Mouse (Mus musculus): Measurements from ENCODE around the gene Thoc7. TPM values are rescaled to one million over a fixed set of nuclear protein-coding genes. Genes with fewer than 3 reads are reported as not detected.
A peak's percentile ranks its signal among the peaks of the same experiment; 100 is the strongest.

Gene Thoc7
- polyA plus RNA-seq (2014; fragmentation: Nextera tagmentation; extraction: Ambion mirVana): 160 and 161 TPM in 2 replicates

- Histone ChIP-seq H3K9me3 (replicated peaks; ENCODE audit: control insufficient read depth, low read length) (no peaks in the 10 kb centered on the region), H3K36me3 (ENCODE audit: control insufficient read depth, insufficient read depth, low read length) (no peaks in the 10 kb centered on the region), H3K9ac (ENCODE audit: low read depth, low read length) (peak within 1 kb of the TSS; percentile 97), H3K4me2 (peak within 1 kb of the TSS; percentile 71), H3K4me3 (ENCODE audit: low read depth, low read length) (peak within 1 kb of the TSS; percentile 71), H3K27ac (ENCODE audit: low read depth, low read length) (peak within 1 kb of the TSS; percentile 68), H3K27me3 (ENCODE audit: control insufficient read depth, insufficient read depth, low read length) (no peaks in the 10 kb centered on the region), H3K4me1 (ENCODE audit: control insufficient read depth, insufficient read depth, low read length) (peaks cover 6% of the 10 kb centered on the region; the same call in 1 of the 2 replicates)
- 8% methylated on average over 31 of the region's 56 CpGs for WGBS (ENCODE audit: insufficient replicate concordance)
- peak; percentile 62 for ATAC-seq (replicated peaks; ENCODE audit: insufficient number of reproducible peaks, low FRiP score, low TSS enrichment)
Measured at GRCm38 (mm10) chr14:13961401-13962112, at the start of gene Thoc7, which contains the start of gene Atxn7. TSS of gene Thoc7 (minus strand) at chr14:13961852. TSS of gene Atxn7 (plus strand) at chr14:13961440.

DNA sequence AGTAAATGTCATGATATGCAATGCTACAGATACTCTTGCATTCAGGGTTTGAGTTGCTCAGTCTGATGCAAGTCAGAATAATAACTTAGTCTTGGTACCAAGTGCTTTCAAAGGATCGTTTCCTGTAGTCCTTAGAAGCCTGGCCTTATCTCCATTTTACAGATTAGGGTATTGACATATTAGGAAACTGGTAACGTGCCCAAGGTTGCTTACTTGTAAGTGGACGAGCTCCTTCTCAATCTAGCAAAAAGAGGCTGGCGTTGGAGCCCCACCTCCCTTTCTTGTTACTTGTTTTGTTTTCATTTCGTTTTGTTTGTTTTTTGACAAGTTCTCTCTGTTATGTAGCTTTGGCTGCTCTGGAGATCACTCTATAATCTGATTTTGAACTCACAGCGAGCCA, 48.1 kb upstream of the Thoc7 start:
- H3K27ac ChIP-seq (ENCODE audit: low read depth, low read length): no peak overlapping the region
- no peaks in the 10 kb centered on the region for H3K9me3 ChIP-seq (replicated peaks; ENCODE audit: control insufficient read depth, low read length)
- H3K9ac ChIP-seq (ENCODE audit: low read depth, low read length): no peak overlapping the region
- H3K27me3 ChIP-seq (ENCODE audit: control insufficient read depth, insufficient read depth, low read length): no peaks in the 10 kb centered on the region
- no peak for ATAC-seq (replicated peaks; ENCODE audit: insufficient number of reproducible peaks, low FRiP score, low TSS enrichment)
- WGBS (ENCODE audit: insufficient replicate concordance): 35% methylated on average over 6 of the region's 6 CpGs
- no peak overlapping the region for H3K4me3 ChIP-seq (ENCODE audit: low read depth, low read length)
- H3K36me3 ChIP-seq (ENCODE audit: control insufficient read depth, insufficient read depth, low read length): no peaks in the 10 kb centered on the region
- no peak overlapping the region for H3K4me2 ChIP-seq
- H3K4me1 ChIP-seq (ENCODE audit: control insufficient read depth, insufficient read depth, low read length): no peaks in the 10 kb centered on the region

GRCm38 (mm10) chr14:14002771-14003170, 41.1 kb upstream of the Thoc7 start:
- ATAC-seq (replicated peaks; ENCODE audit: insufficient number of reproducible peaks, low FRiP score, low TSS enrichment): no peak
- Histone ChIP-seq H3K4me2 (no peak overlapping the region), H3K4me1 (ENCODE audit: control insufficient read depth, insufficient read depth, low read length) (no peaks in the 10 kb centered on the region), H3K4me3 (ENCODE audit: low read depth, low read length) (no peak overlapping the region), H3K9me3 (replicated peaks; ENCODE audit: control insufficient read depth, low read length) (no peaks in the 10 kb centered on the region), H3K27ac (ENCODE audit: low read depth, low read length) (no peak overlapping the region), H3K9ac (ENCODE audit: low read depth, low read length) (no peak overlapping the region), H3K27me3 (ENCODE audit: control insufficient read depth, insufficient read depth, low read length) (no peaks in the 10 kb centered on the region), H3K36me3 (ENCODE audit: control insufficient read depth, insufficient read depth, low read length) (no peaks in the 10 kb centered on the region)
- 81% methylated on average over 7 of the region's 7 CpGs for WGBS (ENCODE audit: insufficient replicate concordance)

DNA sequence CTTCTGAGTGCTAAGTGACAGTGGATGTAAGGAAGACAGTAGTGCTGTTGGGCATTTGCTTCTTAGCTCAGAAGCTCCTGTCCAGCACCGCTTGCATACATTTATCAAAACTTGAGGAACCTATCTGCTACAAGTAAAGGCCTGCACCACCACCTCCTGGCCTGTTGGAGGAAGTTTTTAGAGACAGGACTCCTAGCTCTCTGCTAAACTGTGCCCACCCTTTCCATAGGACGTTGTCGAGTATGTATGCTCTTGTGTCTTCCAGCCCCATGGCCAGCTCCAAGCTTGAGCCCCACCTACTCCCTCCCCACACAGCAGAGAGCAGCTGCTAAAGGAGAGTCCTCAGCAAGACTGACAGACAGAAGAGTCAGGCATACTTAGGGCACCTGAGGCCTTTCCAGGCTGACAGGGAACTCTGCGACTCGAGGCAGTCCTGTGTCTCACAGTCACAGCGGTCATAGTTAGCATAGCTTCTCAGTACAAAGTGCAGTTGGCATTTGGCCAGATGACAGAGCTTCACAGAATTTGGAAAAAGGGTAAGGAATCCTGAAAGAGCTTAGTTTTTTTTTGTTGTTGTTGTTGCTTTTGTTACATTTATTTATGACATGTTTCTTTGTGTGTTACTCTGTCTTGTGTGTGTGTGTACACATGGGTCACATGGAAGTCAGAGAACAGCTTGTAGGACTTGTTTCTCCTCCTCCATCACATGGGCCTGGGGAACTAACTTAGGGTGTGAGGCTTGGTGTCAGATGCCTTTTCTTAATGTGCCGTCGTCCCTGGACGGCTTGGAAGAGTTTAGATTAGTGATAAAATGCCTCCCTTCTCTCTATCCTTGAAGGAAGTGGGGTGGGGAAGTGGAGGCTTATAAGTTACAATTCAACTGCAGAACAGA, 33.8 kb upstream of the Thoc7 start:
- Histone ChIP-seq H3K4me3 (ENCODE audit: low read depth, low read length) (no peak overlapping the region), H3K27ac (ENCODE audit: low read depth, low read length) (no peak overlapping the region), H3K36me3 (ENCODE audit: control insufficient read depth, insufficient read depth, low read length) (no peaks in the 10 kb centered on the region), H3K4me2 (no peak overlapping the region), H3K9ac (ENCODE audit: low read depth, low read length) (no peak overlapping the region), H3K4me1 (ENCODE audit: control insufficient read depth, insufficient read depth, low read length) (peaks cover 10% of the 10 kb centered on the region; the same call in 1 of the 2 replicates), H3K27me3 (ENCODE audit: control insufficient read depth, insufficient read depth, low read length) (no peaks in the 10 kb centered on the region), H3K9me3 (replicated peaks; ENCODE audit: control insufficient read depth, low read length) (no peaks in the 10 kb centered on the region)
- no peak for ATAC-seq (replicated peaks; ENCODE audit: insufficient number of reproducible peaks, low FRiP score, low TSS enrichment)
- 41% methylated on average over 9 of the region's 9 CpGs for WGBS (ENCODE audit: insufficient replicate concordance)

- Histone ChIP-seq H3K36me3 (ENCODE audit: control insufficient read depth, insufficient read depth, low read length) (no peaks in the 10 kb centered on the region), H3K4me2 (no peak overlapping the region), H3K9me3 (replicated peaks; ENCODE audit: control insufficient read depth, low read length) (no peaks in the 10 kb centered on the region), H3K4me3 (ENCODE audit: low read depth, low read length) (no peak overlapping the region), H3K4me1 (ENCODE audit: control insufficient read depth, insufficient read depth, low read length) (peaks cover 5% of the 10 kb centered on the region; the same call in 1 of the 2 replicates), H3K27me3 (ENCODE audit: control insufficient read depth, insufficient read depth, low read length) (0 out of 2 replicates have a peak, but pooled peaks cover 2% of the 10 kb centered on the region), H3K9ac (ENCODE audit: low read depth, low read length) (no peak overlapping the region), H3K27ac (ENCODE audit: low read depth, low read length) (no peak overlapping the region)
- 81% methylated on average over 3 of the region's 3 CpGs for WGBS (ENCODE audit: insufficient replicate concordance)
- ATAC-seq (replicated peaks; ENCODE audit: insufficient number of reproducible peaks, low FRiP score, low TSS enrichment): no peak
Measured at GRCm38 (mm10) chr14:13990741-13991140, 29.1 kb upstream of the Thoc7 start.

- Histone ChIP-seq H3K4me3 (ENCODE audit: low read depth, low read length) (no peak overlapping the region), H3K27ac (ENCODE audit: low read depth, low read length) (no peak overlapping the region), H3K4me2 (no peak overlapping the region), H3K27me3 (ENCODE audit: control insufficient read depth, insufficient read depth, low read length) (0 out of 2 replicates have a peak, but pooled peaks cover 2% of the 10 kb centered on the region), H3K9ac (ENCODE audit: low read depth, low read length) (no peak overlapping the region), H3K36me3 (ENCODE audit: control insufficient read depth, insufficient read depth, low read length) (no peaks in the 10 kb centered on the region), H3K4me1 (ENCODE audit: control insufficient read depth, insufficient read depth, low read length) (no peaks in the 10 kb centered on the region), H3K9me3 (replicated peaks; ENCODE audit: control insufficient read depth, low read length) (no peaks in the 10 kb centered on the region)
- no peak for ATAC-seq (replicated peaks; ENCODE audit: insufficient number of reproducible peaks, low FRiP score, low TSS enrichment)
- 38% methylated on average over 2 of the region's 2 CpGs for WGBS (ENCODE audit: insufficient replicate concordance)
Measured at GRCm38 (mm10) chr14:13988397-13988796, 26.7 kb upstream of the Thoc7 start.

- no peak for ATAC-seq (replicated peaks; ENCODE audit: insufficient number of reproducible peaks, low FRiP score, low TSS enrichment)
- H3K9me3 ChIP-seq (replicated peaks; ENCODE audit: control insufficient read depth, low read length): no peaks in the 10 kb centered on the region
- peaks cover 11% of the 10 kb centered on the region for H3K27me3 ChIP-seq (ENCODE audit: control insufficient read depth, insufficient read depth, low read length)
- H3K36me3 ChIP-seq (ENCODE audit: control insufficient read depth, insufficient read depth, low read length): no peaks in the 10 kb centered on the region
- no peak overlapping the region for H3K27ac ChIP-seq (ENCODE audit: low read depth, low read length)
- no peaks in the 10 kb centered on the region for H3K4me1 ChIP-seq (ENCODE audit: control insufficient read depth, insufficient read depth, low read length)
- H3K4me2 ChIP-seq: no peak overlapping the region
- no peak overlapping the region for H3K9ac ChIP-seq (ENCODE audit: low read depth, low read length)
- H3K4me3 ChIP-seq (ENCODE audit: low read depth, low read length): no peak overlapping the region
- WGBS (ENCODE audit: insufficient replicate concordance): 39% methylated on average over 2 of the region's 2 CpGs
Measured at GRCm38 (mm10) chr14:13982174-13982573, 20.5 kb upstream of the Thoc7 start.

DNA sequence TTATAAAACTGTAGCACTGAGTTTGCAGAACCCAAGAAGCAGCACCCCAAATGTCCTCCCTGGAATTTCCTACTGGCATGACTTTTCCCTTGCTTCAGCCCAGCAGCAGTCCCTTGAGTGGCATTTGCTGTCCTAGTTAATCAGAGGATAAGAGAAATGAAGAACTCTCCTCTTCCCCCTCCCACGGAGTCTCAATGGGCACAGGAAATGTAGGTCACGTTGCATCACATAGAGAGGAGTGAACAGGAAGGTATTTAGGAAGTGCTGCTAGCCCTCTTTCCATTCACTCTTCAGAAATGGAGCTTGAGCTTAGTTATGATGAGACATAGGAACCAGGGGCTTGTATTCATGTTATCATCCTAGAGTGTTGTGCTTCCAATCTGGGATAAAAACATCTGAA, 19.6 kb upstream of the Thoc7 start:
- H3K4me2 ChIP-seq: no peak overlapping the region
- 18% methylated on average over 2 of the region's 2 CpGs for WGBS (ENCODE audit: insufficient replicate concordance)
- no peaks in the 10 kb centered on the region for H3K36me3 ChIP-seq (ENCODE audit: control insufficient read depth, insufficient read depth, low read length)
- H3K9ac ChIP-seq (ENCODE audit: low read depth, low read length): no peak overlapping the region
- no peak for ATAC-seq (replicated peaks; ENCODE audit: insufficient number of reproducible peaks, low FRiP score, low TSS enrichment)
- no peaks in the 10 kb centered on the region for H3K4me1 ChIP-seq (ENCODE audit: control insufficient read depth, insufficient read depth, low read length)
- peaks cover 11% of the 10 kb centered on the region for H3K27me3 ChIP-seq (ENCODE audit: control insufficient read depth, insufficient read depth, low read length)
- no peaks in the 10 kb centered on the region for H3K9me3 ChIP-seq (replicated peaks; ENCODE audit: control insufficient read depth, low read length)
- no peak overlapping the region for H3K27ac ChIP-seq (ENCODE audit: low read depth, low read length)
- H3K4me3 ChIP-seq (ENCODE audit: low read depth, low read length): no peak overlapping the region

All from heart, embryonic 11.5 days (tissue).